Mouse (Mus musculus): ENCODE results near the gene Uhrf1bp1l. TPM values are rescaled to one million over a fixed set of nuclear protein-coding genes. Genes with fewer than 3 reads are reported as not detected.

Uhrf1bp1l gene
- polyA plus RNA-seq, 1 experiment from 2014 or later = 22.5 TPM

DNA sequence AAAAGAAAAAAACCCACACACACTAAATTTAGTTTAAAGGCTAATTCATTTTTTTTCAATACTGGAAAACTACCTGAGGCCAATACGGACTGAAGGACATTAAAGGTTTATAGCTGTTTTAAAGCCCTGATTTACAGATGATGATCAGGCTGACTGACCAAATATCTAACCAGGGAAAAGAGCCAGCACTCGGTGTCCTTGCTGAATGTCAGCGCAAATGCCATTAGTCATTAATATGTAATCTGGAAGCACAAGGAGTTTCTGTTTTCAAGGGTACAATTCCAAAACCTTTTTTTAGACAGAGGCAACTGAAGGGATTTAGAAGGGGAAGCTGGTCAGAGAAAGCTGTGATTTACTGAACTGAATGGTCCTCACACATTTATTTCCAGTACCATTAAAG lies 24.0 kb upstream of the Uhrf1bp1l start:
- Histone ChIP-seq H3K27me3 (ENCODE audit: control insufficient read depth, insufficient read depth, low read length) (no peaks in the 10 kb centered on the region), H3K4me3 (replicated peaks; ENCODE audit: low read length) (no peak overlapping the region), H3K36me3 (ENCODE audit: control insufficient read depth, insufficient read depth, low read length) (peaks cover 14% of the 10 kb centered on the region; the same call in 1 of the 2 replicates), H3K4me2 (ENCODE audit: low read depth, low read length) (no peak overlapping the region), H3K9me3 (replicated peaks; ENCODE audit: control insufficient read depth, low read length) (no peaks in the 10 kb centered on the region), H3K9ac (ENCODE audit: low read length) (no peak overlapping the region), H3K27ac (ENCODE audit: low read length) (no peak overlapping the region), H3K4me1 (ENCODE audit: control insufficient read depth, insufficient read depth, low read length) (no peaks in the 10 kb centered on the region)
- WGBS = 79% methylated on average over 3 of the region's 3 CpGs
- ATAC-seq (ENCODE audit: insufficient read depth, low FRiP score) = no peak

DNA sequence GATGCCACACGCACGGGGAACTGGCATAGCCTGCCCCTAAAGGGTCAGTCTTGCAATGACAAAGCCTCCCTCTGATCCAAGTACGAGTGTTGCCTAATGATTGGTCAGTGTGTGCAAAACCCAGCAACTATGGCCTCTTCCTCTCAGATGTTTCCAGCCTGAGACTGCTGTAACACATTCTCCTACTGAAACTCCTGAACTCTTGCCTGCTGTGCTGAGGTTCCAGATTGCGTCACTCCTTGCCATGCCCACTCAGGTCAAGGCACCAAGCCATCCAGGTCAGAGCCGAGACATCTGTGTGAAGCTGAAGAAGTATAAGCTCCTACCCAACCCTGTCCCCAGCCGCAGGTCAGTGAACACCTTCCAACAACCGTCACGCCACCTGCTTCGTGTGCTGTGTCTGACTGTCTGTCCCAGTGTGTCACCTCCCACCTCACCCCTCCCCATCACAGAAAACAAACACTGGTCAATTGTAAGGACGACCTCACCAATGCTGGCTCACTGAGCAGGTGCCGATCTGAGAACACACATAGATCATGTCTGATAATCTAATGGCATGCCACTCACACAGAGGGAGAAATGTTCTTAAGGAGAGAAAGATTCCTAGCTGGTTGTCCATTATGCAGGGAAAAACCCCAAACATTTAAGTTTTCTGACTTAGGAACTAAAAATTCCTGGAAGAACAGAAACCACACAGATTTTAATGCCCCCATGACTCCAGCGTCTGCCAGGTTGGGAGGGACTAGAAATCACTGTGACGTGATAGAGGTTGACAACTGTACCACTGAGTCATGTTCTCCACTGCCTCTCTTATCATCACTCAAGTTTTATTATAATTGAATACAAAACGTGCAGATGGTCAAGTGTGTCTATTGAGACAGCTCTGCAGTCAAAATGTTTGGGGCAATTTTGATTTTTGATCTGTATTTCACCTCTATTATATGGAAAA lies 22.3 kb upstream of the Uhrf1bp1l start:
- Histone ChIP-seq H3K27me3 (ENCODE audit: control insufficient read depth, insufficient read depth, low read length) (no peaks in the 10 kb centered on the region), H3K4me2 (ENCODE audit: low read depth, low read length) (no peak overlapping the region), H3K27ac (ENCODE audit: low read length) (no peak overlapping the region), H3K36me3 (ENCODE audit: control insufficient read depth, insufficient read depth, low read length) (peaks cover 15% of the 10 kb centered on the region; the same call in 1 of the 2 replicates), H3K9me3 (replicated peaks; ENCODE audit: control insufficient read depth, low read length) (no peaks in the 10 kb centered on the region), H3K4me3 (replicated peaks; ENCODE audit: low read length) (no peak overlapping the region), H3K4me1 (ENCODE audit: control insufficient read depth, insufficient read depth, low read length) (no peaks in the 10 kb centered on the region), H3K9ac (ENCODE audit: low read length) (no peak overlapping the region)
- no peak for ATAC-seq (ENCODE audit: insufficient read depth, low FRiP score)
- 88% methylated on average over 14 of the region's 14 CpGs for WGBS

DNA sequence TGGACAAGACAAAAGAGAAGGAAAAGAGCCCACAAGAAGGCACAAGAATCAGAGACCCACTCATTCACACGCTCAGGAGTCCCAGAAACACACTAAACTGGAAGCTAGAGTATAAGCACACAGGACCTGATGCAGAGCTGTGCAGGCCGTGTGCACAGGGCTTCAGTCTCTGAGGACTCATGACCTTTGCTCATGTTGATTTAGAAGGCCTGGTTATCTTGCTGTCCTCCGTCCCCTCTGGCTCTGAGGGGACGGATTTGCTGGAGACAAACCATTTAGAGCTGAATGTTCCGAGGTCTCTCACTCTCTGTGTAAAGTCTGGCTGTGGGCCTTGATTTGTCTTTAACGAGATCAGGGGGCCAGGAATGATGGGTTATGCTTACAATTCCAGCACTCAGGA lies 14.4 kb upstream of the Uhrf1bp1l start:
- H3K9ac ChIP-seq (ENCODE audit: low read length) = no peak overlapping the region
- 0 out of 2 replicates have a peak, but pooled peaks cover 3% of the 10 kb centered on the region for H3K36me3 ChIP-seq (ENCODE audit: control insufficient read depth, insufficient read depth, low read length)
- H3K27ac ChIP-seq (ENCODE audit: low read length) = no peak overlapping the region
- H3K4me2 ChIP-seq (ENCODE audit: low read depth, low read length) = no peak overlapping the region
- no peak overlapping the region for H3K4me3 ChIP-seq (replicated peaks; ENCODE audit: low read length)
- ATAC-seq (ENCODE audit: insufficient read depth, low FRiP score) = no peak
- peaks cover 6% of the 10 kb centered on the region for H3K4me1 ChIP-seq (ENCODE audit: control insufficient read depth, insufficient read depth, low read length)
- no peaks in the 10 kb centered on the region for H3K9me3 ChIP-seq (replicated peaks; ENCODE audit: control insufficient read depth, low read length)
- 83% methylated on average over 6 of the region's 6 CpGs for WGBS
- no peaks in the 10 kb centered on the region for H3K27me3 ChIP-seq (ENCODE audit: control insufficient read depth, insufficient read depth, low read length)

DNA sequence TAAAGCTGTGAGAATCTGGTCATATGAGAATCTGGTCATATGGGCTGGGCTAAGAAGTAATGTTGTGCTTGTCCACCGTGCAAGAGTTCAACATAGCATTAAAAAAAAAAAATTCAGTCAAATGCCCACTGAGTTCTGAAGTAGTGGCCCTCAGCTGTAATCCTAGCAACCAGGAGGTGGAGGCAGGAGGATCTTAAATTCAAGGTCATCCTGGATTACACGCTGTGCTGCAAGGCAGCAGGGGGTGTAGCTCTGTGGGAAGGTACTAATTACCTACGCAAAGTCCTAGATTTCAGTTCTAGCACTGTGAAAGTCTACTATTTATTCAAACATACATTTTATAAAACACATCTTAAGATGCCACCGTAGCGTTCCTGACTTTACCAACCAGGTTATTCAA lies 13.4 kb upstream of the Uhrf1bp1l start:
- ATAC-seq (ENCODE audit: insufficient read depth, low FRiP score) = no peak
- Histone ChIP-seq H3K9me3 (replicated peaks; ENCODE audit: control insufficient read depth, low read length) (no peaks in the 10 kb centered on the region), H3K27me3 (ENCODE audit: control insufficient read depth, insufficient read depth, low read length) (no peaks in the 10 kb centered on the region), H3K9ac (ENCODE audit: low read length) (peak overlapping the region; percentile 73), H3K4me2 (ENCODE audit: low read depth, low read length) (peak overlapping the region; percentile 88), H3K36me3 (ENCODE audit: control insufficient read depth, insufficient read depth, low read length) (no peaks in the 10 kb centered on the region), H3K27ac (ENCODE audit: low read length) (no peak overlapping the region), H3K4me3 (replicated peaks; ENCODE audit: low read length) (peak overlapping the region; percentile 66), H3K4me1 (ENCODE audit: control insufficient read depth, insufficient read depth, low read length) (peaks cover 6% of the 10 kb centered on the region)
- 13% methylated on average over 5 of the region's 5 CpGs for WGBS

DNA sequence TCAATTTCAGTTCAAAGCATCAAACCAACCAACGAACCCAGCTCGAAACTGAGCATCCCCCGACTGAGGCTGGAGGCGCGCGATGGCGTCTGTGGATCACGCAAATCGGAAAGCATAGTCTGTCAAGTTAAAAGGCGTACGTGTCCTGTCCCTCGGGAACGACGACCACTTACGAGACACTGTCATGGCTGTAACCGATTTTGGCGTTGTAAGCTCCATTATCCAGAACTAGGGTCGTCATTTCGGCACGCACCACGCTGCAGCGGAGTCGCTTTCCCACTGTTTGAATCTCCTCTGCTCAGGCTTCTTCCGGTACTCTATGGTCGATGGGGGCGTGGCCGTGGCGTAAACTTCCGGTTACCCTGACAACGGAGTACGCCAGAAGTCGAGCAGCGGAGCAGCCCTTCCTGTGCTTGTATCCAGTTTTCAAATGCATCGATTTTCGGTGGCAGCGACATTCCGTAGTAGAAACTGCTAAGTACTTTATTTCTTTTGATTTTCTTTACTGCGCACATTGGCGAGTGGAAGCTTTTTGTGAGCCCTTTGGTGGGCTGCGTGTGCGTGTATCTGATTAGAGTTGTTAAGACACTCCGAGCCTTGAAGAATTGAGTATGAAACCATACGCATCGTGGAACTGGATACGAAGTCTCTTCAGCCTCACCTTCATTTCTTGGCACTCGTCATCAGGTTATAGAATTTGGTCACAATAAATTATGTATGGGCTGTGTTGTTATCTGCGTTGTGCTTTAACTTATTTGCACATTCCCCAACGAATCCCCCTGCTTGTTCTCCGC lies 12.6 kb upstream of the Uhrf1bp1l start, which contains the start of gene Actr6:
Gene Actr6, minus strand, starts transcription at position 295 of the 794 bp plus-strand sequence.
- ATAC-seq (ENCODE audit: insufficient read depth, low FRiP score) = peak; percentile 97
- no peak within 1 kb of the TSS for H3K27ac ChIP-seq (ENCODE audit: low read length)
- H3K36me3 ChIP-seq (ENCODE audit: control insufficient read depth, insufficient read depth, low read length) = no peaks in the 10 kb centered on the region
- peak within 1 kb of the TSS; percentile 88 for H3K4me2 ChIP-seq (ENCODE audit: low read depth, low read length)
- peak within 1 kb of the TSS; percentile 66 for H3K4me3 ChIP-seq (replicated peaks; ENCODE audit: low read length)
- peaks cover 6% of the 10 kb centered on the region for H3K4me1 ChIP-seq (ENCODE audit: control insufficient read depth, insufficient read depth, low read length)
- no peaks in the 10 kb centered on the region for H3K9me3 ChIP-seq (replicated peaks; ENCODE audit: control insufficient read depth, low read length)
- WGBS = under 1% methylated on average over 49 of the region's 49 CpGs
- H3K9ac ChIP-seq (ENCODE audit: low read length) = peak within 1 kb of the TSS; percentile 73
- no peaks in the 10 kb centered on the region for H3K27me3 ChIP-seq (ENCODE audit: control insufficient read depth, insufficient read depth, low read length)

DNA sequence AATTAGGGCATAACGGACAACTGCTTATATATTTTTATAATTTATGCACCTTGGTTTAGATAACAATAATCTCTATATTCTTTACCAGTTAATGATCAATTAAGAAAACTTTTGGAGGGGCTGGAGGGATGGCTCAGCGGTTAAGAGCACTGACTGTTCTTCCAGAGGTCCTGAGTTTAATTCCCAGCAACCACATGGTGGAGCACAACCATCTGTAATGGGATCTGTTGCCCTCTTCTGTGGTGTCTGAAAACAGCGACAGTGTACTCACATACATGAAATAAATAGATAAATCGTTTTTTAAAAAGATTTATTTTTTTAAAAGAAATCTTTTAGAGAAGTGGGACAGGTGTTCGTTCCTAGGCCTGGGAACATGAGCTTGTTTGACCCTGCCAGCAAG lies 7.7 kb upstream of the Uhrf1bp1l start:
- no peak overlapping the region for H3K4me2 ChIP-seq (ENCODE audit: low read depth, low read length)
- no peaks in the 10 kb centered on the region for H3K27me3 ChIP-seq (ENCODE audit: control insufficient read depth, insufficient read depth, low read length)
- H3K4me3 ChIP-seq (replicated peaks; ENCODE audit: low read length) = no peak overlapping the region
- H3K4me1 ChIP-seq (ENCODE audit: control insufficient read depth, insufficient read depth, low read length) = no peaks in the 10 kb centered on the region
- WGBS = 33% methylated on average over 5 of the region's 5 CpGs
- ATAC-seq (ENCODE audit: insufficient read depth, low FRiP score) = no peak
- H3K36me3 ChIP-seq (ENCODE audit: control insufficient read depth, insufficient read depth, low read length) = no peaks in the 10 kb centered on the region
- H3K9me3 ChIP-seq (replicated peaks; ENCODE audit: control insufficient read depth, low read length) = no peaks in the 10 kb centered on the region
- no peak overlapping the region for H3K27ac ChIP-seq (ENCODE audit: low read length)
- H3K9ac ChIP-seq (ENCODE audit: low read length) = no peak overlapping the region

DNA sequence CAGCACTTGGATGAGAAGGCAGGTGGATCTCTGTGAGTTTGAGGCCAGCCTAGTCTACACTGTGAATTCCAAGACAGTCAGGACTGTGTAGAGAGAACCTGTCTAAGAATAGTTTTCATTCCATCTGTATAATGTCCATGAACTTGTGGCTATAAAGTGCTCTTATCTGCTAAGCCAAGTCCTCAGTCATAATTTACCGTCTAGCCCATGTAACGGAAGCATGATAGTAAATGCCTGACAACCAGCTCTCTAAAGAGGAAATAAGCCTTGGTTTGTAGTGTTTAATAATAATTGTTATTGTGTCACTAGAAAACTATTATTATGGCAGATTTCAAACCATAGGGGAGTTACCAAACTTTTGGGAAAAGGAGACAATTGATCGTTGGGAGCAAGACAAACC lies 6.9 kb upstream of the Uhrf1bp1l start:
- Histone ChIP-seq H3K27ac (ENCODE audit: low read length) (no peak overlapping the region), H3K27me3 (ENCODE audit: control insufficient read depth, insufficient read depth, low read length) (no peaks in the 10 kb centered on the region), H3K9ac (ENCODE audit: low read length) (no peak overlapping the region), H3K4me1 (ENCODE audit: control insufficient read depth, insufficient read depth, low read length) (no peaks in the 10 kb centered on the region), H3K36me3 (ENCODE audit: control insufficient read depth, insufficient read depth, low read length) (no peaks in the 10 kb centered on the region), H3K4me3 (replicated peaks; ENCODE audit: low read length) (no peak overlapping the region), H3K9me3 (replicated peaks; ENCODE audit: control insufficient read depth, low read length) (no peaks in the 10 kb centered on the region), H3K4me2 (ENCODE audit: low read depth, low read length) (no peak overlapping the region)
- no peak for ATAC-seq (ENCODE audit: insufficient read depth, low FRiP score)
- WGBS = 82% methylated on average over 3 of the region's 3 CpGs

DNA sequence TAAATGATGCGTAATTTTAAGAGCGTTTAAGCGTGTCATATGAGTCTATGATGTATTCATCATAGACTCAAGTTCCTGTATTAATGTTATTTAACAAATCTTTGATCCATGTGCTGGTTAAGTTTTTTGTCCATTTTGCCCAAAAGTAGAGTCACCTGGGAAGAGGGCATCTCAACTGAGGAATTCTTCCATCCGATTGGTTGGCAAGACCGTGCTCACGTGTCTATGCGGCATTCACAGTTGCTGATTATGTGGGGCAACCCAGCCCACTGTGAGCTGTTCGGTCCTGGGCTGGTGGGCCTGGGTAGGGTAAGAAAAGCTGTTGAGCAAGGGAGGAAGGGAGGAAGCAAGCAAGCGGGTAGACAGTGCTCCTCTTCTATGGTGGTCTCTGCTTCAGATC lies 6.4 kb upstream of the Uhrf1bp1l start:
- Histone ChIP-seq H3K9ac (ENCODE audit: low read length) (no peak overlapping the region), H3K4me1 (ENCODE audit: control insufficient read depth, insufficient read depth, low read length) (no peaks in the 10 kb centered on the region), H3K4me2 (ENCODE audit: low read depth, low read length) (no peak overlapping the region), H3K36me3 (ENCODE audit: control insufficient read depth, insufficient read depth, low read length) (no peaks in the 10 kb centered on the region), H3K27ac (ENCODE audit: low read length) (no peak overlapping the region), H3K4me3 (replicated peaks; ENCODE audit: low read length) (no peak overlapping the region), H3K27me3 (ENCODE audit: control insufficient read depth, insufficient read depth, low read length) (no peaks in the 10 kb centered on the region), H3K9me3 (replicated peaks; ENCODE audit: control insufficient read depth, low read length) (no peaks in the 10 kb centered on the region)
- ATAC-seq (ENCODE audit: insufficient read depth, low FRiP score) = no peak
- WGBS = 91% methylated on average over 9 of the region's 9 CpGs

DNA sequence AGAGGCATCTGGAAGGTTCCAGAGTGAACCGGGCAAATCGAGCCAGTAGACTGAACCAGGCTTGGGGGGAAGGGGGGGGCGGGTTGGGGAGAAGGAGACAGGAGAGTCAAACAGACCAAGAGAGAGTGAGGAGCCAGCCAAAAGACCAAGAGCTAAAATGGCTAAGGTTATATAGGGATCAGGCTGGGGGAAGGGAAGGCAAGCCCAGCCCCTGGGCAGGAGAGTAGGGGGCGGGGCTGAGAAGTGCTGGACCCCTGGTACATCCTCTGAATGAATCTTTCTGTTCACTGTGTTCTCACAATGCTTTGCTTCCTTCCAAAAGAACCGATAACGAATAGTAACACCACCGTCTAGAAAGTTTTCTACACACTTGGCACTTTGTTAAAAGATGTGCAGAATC lies 5.1 kb upstream of the Uhrf1bp1l start:
- no peak for ATAC-seq (ENCODE audit: insufficient read depth, low FRiP score)

More for the DNA sequence above, 5.1 kb upstream of the Uhrf1bp1l start:
- H3K9ac ChIP-seq (ENCODE audit: low read length) = no peak overlapping the region
- WGBS = 53% methylated on average over 7 of the region's 7 CpGs
- no peak overlapping the region for H3K27ac ChIP-seq (ENCODE audit: low read length)
- H3K27me3 ChIP-seq (ENCODE audit: control insufficient read depth, insufficient read depth, low read length) = no peaks in the 10 kb centered on the region
- H3K4me1 ChIP-seq (ENCODE audit: control insufficient read depth, insufficient read depth, low read length) = no peaks in the 10 kb centered on the region
- H3K9me3 ChIP-seq (replicated peaks; ENCODE audit: control insufficient read depth, low read length) = no peaks in the 10 kb centered on the region
- no peaks in the 10 kb centered on the region for H3K36me3 ChIP-seq (ENCODE audit: control insufficient read depth, insufficient read depth, low read length)
- no peak overlapping the region for H3K4me2 ChIP-seq (ENCODE audit: low read depth, low read length)
- no peak overlapping the region for H3K4me3 ChIP-seq (replicated peaks; ENCODE audit: low read length)
